Mouse (Mus musculus): ENCODE measurements around the gene 6430628N08Rik.

6430628N08Rik gene

DNA sequence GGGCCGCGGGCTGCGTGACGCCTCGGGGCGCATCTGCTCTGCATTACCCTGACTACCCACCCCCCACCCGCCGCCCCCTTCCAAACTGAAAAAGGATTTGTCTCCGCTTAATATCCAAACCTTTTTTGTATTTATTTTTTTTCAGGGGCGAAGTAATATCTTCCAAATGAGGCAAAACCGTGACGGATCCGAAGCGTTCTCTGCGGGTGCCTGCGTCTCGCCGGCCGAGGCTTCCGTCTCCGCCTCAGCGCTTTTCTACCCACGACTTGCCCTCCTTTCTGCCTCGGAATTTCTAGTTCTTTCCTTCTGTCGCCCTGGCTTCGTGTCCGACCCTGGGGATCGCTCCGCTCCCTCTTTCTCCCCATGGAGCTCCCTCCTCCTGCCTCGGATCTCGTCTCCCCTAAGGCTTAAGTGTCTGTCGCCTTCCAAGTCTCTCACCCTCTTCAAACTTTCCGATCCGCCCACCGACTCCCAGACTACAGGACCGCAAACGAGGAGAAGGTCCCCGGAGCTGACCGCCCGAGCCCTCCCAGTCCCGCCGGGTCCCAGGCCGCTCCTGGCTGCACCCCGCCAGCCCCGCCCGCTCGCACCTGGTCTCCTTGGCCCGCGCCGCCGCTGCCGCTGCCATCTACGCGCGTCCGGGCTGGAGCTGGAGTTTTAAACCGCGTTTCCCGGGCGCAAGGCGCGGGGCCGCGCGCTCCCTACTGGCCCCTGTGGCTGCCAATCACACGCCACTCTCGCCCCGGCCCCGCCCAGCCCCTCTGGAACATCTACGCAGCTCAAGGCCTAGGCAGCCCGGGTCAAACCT is 49.0 kb downstream of the 6430628N08Rik start, which contains the start of gene Dmbx1:
Dmbx1 (minus strand) TSS at position 632 of the 808 bp plus-strand sequence.
- DNase-seq (ENCODE audit: low spot score) = peak; percentile 61

DNA sequence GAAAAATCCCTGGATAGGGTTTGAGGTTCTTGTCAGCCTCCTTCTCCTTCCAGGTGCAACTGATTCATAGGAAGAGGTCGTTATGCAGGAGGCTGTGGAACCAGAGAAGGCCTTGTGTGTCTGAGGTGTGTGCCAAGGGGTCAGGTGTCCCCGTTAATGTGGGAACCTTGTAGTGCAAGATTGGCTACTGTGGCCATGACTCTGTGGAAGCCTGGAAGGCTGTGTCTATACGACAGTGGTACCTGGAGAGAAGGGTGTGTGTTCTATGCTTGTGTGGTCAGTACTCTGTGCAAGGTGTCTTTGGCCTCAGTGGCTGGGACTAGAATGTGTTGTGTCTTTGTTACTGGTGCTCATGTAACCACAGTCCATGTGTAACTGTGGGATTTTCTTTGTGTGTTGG is 50.2 kb downstream of the 6430628N08Rik start:
- DNase-seq (ENCODE audit: low spot score) = no peak

DNA sequence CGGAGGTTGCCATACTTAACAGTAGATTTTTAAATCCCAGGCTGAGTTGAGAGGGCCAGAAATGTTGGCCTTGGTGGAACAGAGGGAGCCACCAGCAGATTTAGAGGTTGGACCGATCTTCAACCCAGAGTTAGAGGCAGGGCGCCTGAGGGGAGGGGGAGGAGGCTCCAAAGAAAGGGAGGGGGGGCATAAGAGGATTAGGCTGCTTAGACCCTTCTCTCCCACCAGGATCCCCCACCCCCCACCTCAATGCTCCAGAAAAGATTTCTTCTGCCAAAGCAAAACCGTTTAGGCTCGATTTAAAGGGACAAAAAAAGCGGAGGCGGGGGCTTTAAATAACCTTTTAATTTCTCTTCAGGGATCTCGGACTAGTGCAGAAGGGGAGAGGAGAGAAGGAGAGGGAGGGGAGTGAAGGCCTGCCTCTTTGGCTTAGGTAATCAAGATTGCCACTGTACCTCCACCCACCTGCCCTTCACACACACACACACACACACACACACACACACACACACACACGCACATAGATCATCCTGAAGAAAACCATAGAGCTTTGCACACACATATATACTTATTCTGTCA is 50.9 kb downstream of the 6430628N08Rik start:
- no peak for DNase-seq (ENCODE audit: low spot score)

DNA sequence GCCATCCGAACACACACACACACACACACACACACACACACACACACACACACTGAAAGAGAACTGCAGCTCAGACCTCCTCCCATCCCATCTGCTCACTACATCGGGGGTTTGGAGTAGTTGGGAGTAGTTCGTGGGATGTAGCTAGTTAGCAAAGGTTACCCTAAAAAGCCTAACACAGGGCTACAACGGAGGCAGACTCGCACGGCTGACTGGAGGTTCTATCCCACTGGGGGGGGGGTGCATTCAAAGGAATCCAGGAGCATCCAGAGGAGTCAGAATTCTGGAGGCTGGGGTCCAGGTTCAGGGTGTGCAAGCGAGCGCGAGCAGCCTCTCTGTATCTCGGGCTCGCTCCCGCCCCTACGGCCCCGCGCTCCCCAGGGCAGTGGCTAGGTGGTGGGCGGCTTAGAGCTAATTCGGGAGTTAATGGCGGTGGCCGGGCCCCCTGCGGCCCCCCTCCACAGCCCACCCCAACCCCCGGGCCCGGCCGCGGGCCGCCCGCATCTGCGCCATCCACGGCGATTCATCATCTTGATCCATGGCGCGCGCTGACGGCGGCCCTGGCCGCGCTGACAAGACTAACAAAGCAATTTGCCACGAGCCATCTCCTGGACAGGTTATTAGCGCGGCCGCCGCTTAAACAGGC is 53.3 kb downstream of the 6430628N08Rik start:
- DNase-seq (ENCODE audit: low spot score) = no peak
